Mouse (Mus musculus): ENCODE results near the gene Map1b.

GRCm38 (mm10) chr13:99509896-99510295 is 6.4 kb downstream of the Map1b start:
- TF ChIP-seq CTCF (IDR thresholded peaks at IDR 0.05; ENCODE audit: low read depth) (no peak), EP300 (IDR thresholded peaks at IDR 0.05; ENCODE audit: low read depth) (no peak)
